Mouse (Mus musculus) megakaryocyte, embryonic 14.5 days (primary cell): Measurements from ENCODE around the gene Rassf3. TPM values are rescaled to one million over a fixed set of nuclear protein-coding genes. Genes with fewer than 3 reads are reported as not detected.
A peak's percentile ranks its signal among the peaks of the same experiment; 100 is the strongest.

Experiments
- H3K27me3 ChIP-seq: replicated peaks from 2 replicates; pipeline ENCODE3; 2012; ENCODE audit warnings: inconsistent platforms
- H3K36me3 ChIP-seq: replicated peaks from 2 replicates; pipeline ENCODE3; 2012; ENCODE audit warnings: low read length, inconsistent platforms, mixed read lengths
- H3K4me1 ChIP-seq: 2 replicates; pipeline ENCODE4 v1.6.1; 2012; ENCODE audit warnings: inconsistent platforms
- H3K4me3 ChIP-seq: replicated peaks from 2 replicates; pipeline ENCODE3; 2012; ENCODE audit warnings: moderate library complexity, mild to moderate bottlenecking, inconsistent platforms
- H3K9me3 ChIP-seq: 2 replicates; pipeline ENCODE4 v1.6.1; 2012; ENCODE audit warnings: inconsistent platforms
- FLI1 ChIP-seq: IDR thresholded peaks from 2 replicates; pipeline ENCODE4 v1.6.1; 2012; ENCODE audit warnings: low read length, inconsistent platforms, mixed read lengths
- GATA1 ChIP-seq: IDR thresholded peaks from 3 replicates; pipeline ENCODE4 v1.6.1; 2012; ENCODE audit warnings: mixed read lengths, low read length, inconsistent platforms, borderline replicate concordance
- polyA plus RNA-seq: library from polyadenylated mRNA; stranded (reverse); fragments of >175 nt; gene quantifications from 2 replicates; pipeline ENCODE4 v1.2.3, GENCODE M21; 2012; ENCODE audit warnings: low replicate concordance; ENCODE audit not compliant: insufficient read depth

The Rassf3 gene
- polyA plus RNA-seq, 1 experiment, result 1.9 TPM

- Histone ChIP-seq H3K9me3 (no peaks in the 10 kb centered on the region), H3K4me1 (peaks cover 44% of the 10 kb centered on the region), H3K36me3 (peaks cover 88% of the 10 kb centered on the region), H3K4me3 (no peak overlapping the region), H3K27me3 (no peaks in the 10 kb centered on the region)
- TF ChIP-seq FLI1 (no peak), GATA1 (no peak)
Measured at GRCm38 (mm10) chr10:121375649-121376493, 100.3 kb downstream of the Rassf3 start.

- Histone ChIP-seq H3K4me1 (peaks cover 44% of the 10 kb centered on the region), H3K9me3 (no peaks in the 10 kb centered on the region), H3K27me3 (no peaks in the 10 kb centered on the region), H3K4me3 (peak overlapping the region; percentile 83), H3K36me3 (peaks cover 90% of the 10 kb centered on the region)
- TF ChIP-seq FLI1, result no peak
- TF ChIP-seq GATA1, result no peak
Measured at GRCm38 (mm10) chr10:121374693-121375620, 101.2 kb downstream of the Rassf3 start.

GRCm38 (mm10) chr10:121374013-121374412 lies 102.1 kb downstream of the Rassf3 start:
- H3K36me3 ChIP-seq, result peaks cover 89% of the 10 kb centered on the region
- TF ChIP-seq GATA1, result no peak
- H3K9me3 ChIP-seq, result no peaks in the 10 kb centered on the region
- peaks cover 46% of the 10 kb centered on the region for H3K4me1 ChIP-seq
- peak overlapping the region; percentile 6 for H3K4me3 ChIP-seq
- H3K27me3 ChIP-seq, result no peaks in the 10 kb centered on the region

GRCm38 (mm10) chr10:121370777-121371176 lies 105.4 kb downstream of the Rassf3 start:
- peaks cover 59% of the 10 kb centered on the region for H3K4me1 ChIP-seq
- peaks cover 74% of the 10 kb centered on the region for H3K36me3 ChIP-seq
- H3K27me3 ChIP-seq, result no peaks in the 10 kb centered on the region
- no peaks in the 10 kb centered on the region for H3K9me3 ChIP-seq
- TF ChIP-seq FLI1, result no peak
- TF ChIP-seq GATA1, result no peak
- H3K4me3 ChIP-seq, result no peak overlapping the region

GRCm38 (mm10) chr10:121368783-121369465 lies 107.2 kb downstream of the Rassf3 start:
- no peak overlapping the region for H3K4me3 ChIP-seq
- H3K36me3 ChIP-seq, result peaks cover 56% of the 10 kb centered on the region
- TF ChIP-seq GATA1 (no peak), FLI1 (no peak)

GRCm38 (mm10) chr10:121367780-121368179 lies 108.4 kb downstream of the Rassf3 start:
- peaks cover 42% of the 10 kb centered on the region for H3K4me1 ChIP-seq
- TF ChIP-seq FLI1 (no peak), GATA1 (no peak)
- H3K36me3 ChIP-seq, result peaks cover 44% of the 10 kb centered on the region
- no peaks in the 10 kb centered on the region for H3K27me3 ChIP-seq
- H3K4me3 ChIP-seq, result no peak overlapping the region
- no peaks in the 10 kb centered on the region for H3K9me3 ChIP-seq

More at GRCm38 (mm10) chr10:121368783-121369465, 107.2 kb downstream of the Rassf3 start:
- Histone ChIP-seq H3K27me3 (no peaks in the 10 kb centered on the region), H3K9me3 (no peaks in the 10 kb centered on the region), H3K4me1 (peaks cover 54% of the 10 kb centered on the region)

- peak overlapping the region; percentile 20 for H3K4me3 ChIP-seq
- TF ChIP-seq GATA1 (no peak), FLI1 (no peak)
- peaks cover 42% of the 10 kb centered on the region for H3K4me1 ChIP-seq
- no peaks in the 10 kb centered on the region for H3K27me3 ChIP-seq
- peaks cover 44% of the 10 kb centered on the region for H3K36me3 ChIP-seq
- no peaks in the 10 kb centered on the region for H3K9me3 ChIP-seq
Measured at GRCm38 (mm10) chr10:121367271-121367670, 108.9 kb downstream of the Rassf3 start.

- H3K4me1 ChIP-seq, result peaks cover 42% of the 10 kb centered on the region
Measured at GRCm38 (mm10) chr10:121365781-121366272, 110.3 kb downstream of the Rassf3 start.

More at GRCm38 (mm10) chr10:121365781-121366272, 110.3 kb downstream of the Rassf3 start:
- H3K4me3 ChIP-seq, result peak overlapping the region; percentile 100
- H3K27me3 ChIP-seq, result no peaks in the 10 kb centered on the region
- no peak for TF ChIP-seq FLI1
- TF ChIP-seq GATA1, result no peak
- peaks cover 33% of the 10 kb centered on the region for H3K36me3 ChIP-seq
- no peaks in the 10 kb centered on the region for H3K9me3 ChIP-seq
